In the genomic region with DNA sequence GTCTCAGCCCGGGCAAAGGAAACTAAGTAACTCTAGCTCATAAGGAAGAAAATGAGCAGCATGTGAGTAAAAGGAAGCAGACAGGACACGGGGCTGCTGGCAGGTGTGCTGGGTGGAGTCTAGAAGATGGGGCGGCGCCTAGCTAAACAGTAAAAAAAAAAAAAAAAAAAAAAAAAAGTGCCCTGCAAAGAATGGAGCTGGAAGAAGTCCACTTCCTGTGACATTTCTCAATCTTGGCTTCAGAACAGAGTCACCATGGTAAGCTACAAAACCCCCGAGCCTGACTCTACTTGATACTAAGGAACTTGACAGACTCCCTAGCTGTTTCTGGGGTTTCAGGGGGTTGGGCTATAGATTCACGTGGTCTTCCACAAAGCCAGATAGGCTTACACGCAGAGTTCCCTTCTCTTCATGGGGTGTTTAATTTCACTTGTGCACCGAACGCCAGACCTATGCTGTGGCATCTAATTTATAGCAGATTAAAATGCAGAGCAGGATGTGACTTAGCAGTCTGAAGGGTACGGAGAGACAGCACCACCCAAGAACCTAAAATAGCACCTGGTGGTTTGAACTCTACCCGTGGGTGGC, we compare ENCODE assay signal across 8 mouse cellular contexts.
DNase-seq lines count a peak whose midpoint lies in the region; ATAC-seq and TF ChIP-seq lines count a peak whose summit lies in the region.

No protein-coding gene starts in this region.

- TF ChIP-seq POLR2A in bone marrow, adult 2 months (IDR thresholded peaks at IDR 0.05; ENCODE audit: borderline replicate concordance, control insufficient read depth, low read depth, low read length), result no peak

- peak overlapping the region; percentile 41 for H3K4me2 ChIP-seq in liver, embryonic 12.5 days
- no peak overlapping the region for H3K4me2 ChIP-seq in forebrain, embryonic 12.5 days

- H3K36me3 ChIP-seq in liver, embryonic 12.5 days, result no peaks in the 10 kb centered on the region
- H3K36me3 ChIP-seq in forebrain, embryonic 12.5 days (replicated peaks), result no peaks in the 10 kb centered on the region

- H3K27ac ChIP-seq in bone marrow, adult 2 months (ENCODE audit: control insufficient read depth, insufficient read depth, low read depth, low read length, poor library complexity), result peak overlapping the region; percentile 64; the same call in 1 of the 2 replicates
- no peak overlapping the region for H3K27ac ChIP-seq in liver, embryonic 12.5 days
- no peak overlapping the region for H3K27ac ChIP-seq in forebrain, embryonic 12.5 days

- no peak overlapping the region for H3K9ac ChIP-seq in liver, embryonic 12.5 days
- no peak overlapping the region for H3K9ac ChIP-seq in forebrain, embryonic 12.5 days

- under 1% methylated on average over 11 of the region's 11 CpGs for WGBS in bone marrow, adult 2 months
- 14% methylated on average over 11 of the region's 11 CpGs for WGBS in liver, embryonic 12.5 days (ENCODE audit: insufficient replicate concordance)
- 49% methylated on average over 11 of the region's 11 CpGs for WGBS in forebrain, embryonic 12.5 days

- peak; percentile 51 to 55 for DNase-seq in heart, adult 18-20 months
- no peak for DNase-seq in heart, postnatal 4 days
- peak; percentile 53 to 59 for DNase-seq in spleen, postnatal 36 days (ENCODE audit: low spot score in 2 of 2)
- DNase-seq in gastrocnemius, postnatal 4 days (ENCODE audit: low spot score in 2 of 2), result no peak

- no peak for TF ChIP-seq CTCF in bone marrow, adult 2 months (IDR thresholded peaks at IDR 0.05; ENCODE audit: control insufficient read depth, insufficient read depth, low read length)

- H3K4me1 ChIP-seq in bone marrow, adult 2 months (ENCODE audit: control insufficient read depth, insufficient read depth, low read length), result peaks cover 9% of the 10 kb centered on the region; the same call in 1 of the 2 replicates
- H3K4me1 ChIP-seq in liver, embryonic 12.5 days, result peaks cover 37% of the 10 kb centered on the region
- H3K4me1 ChIP-seq in forebrain, embryonic 12.5 days, result 0 out of 2 replicates have a peak, but pooled peaks cover 4% of the 10 kb centered on the region

- no peak overlapping the region for H3K4me3 ChIP-seq in bone marrow, adult 2 months (replicated peaks; ENCODE audit: control insufficient read depth, low read depth, low read length)
- 0 out of 2 replicates have a peak overlapping the region, but pooled peaks have one; percentile 4 for H3K4me3 ChIP-seq in liver, embryonic 12.5 days
- H3K4me3 ChIP-seq in forebrain, embryonic 12.5 days (replicated peaks), result no peak overlapping the region

- 0 out of 2 replicates have a peak, but pooled peaks cover 3% of the 10 kb centered on the region for H3K9me3 ChIP-seq in liver, embryonic 12.5 days (replicated peaks)
- no peaks in the 10 kb centered on the region for H3K9me3 ChIP-seq in forebrain, embryonic 12.5 days

- peak; percentile 64 for ATAC-seq in hematopoietic stem cell, adult 5-6 weeks (replicated peaks in 1 of 2; ENCODE audit: insufficient read depth in 1 of 2, low FRiP score in 2 of 2, low TSS enrichment in 1 of 2, low read depth in 1 of 2, poor library complexity in 2 of 2, severe bottlenecking in 2 of 2)
- no peak; the same call in 1 of the 2 replicates for ATAC-seq in liver, embryonic 12.5 days
- no peak for ATAC-seq in forebrain, embryonic 12.5 days (ENCODE audit: low FRiP score)

- no peaks in the 10 kb centered on the region for H3K27me3 ChIP-seq in liver, embryonic 12.5 days (replicated peaks)
- H3K27me3 ChIP-seq in forebrain, embryonic 12.5 days, result no peaks in the 10 kb centered on the region

Comparison
In these comparisons a context has a peak if more than half of its experiments do, and no peak if none do; other contexts are left out.
1. DNase-seq: peak in heart, adult 18-20 months (2 of 2) and spleen, postnatal 36 days (2 of 2); none in heart, postnatal 4 days (single experiment) and gastrocnemius, postnatal 4 days (0 of 2).
2. ATAC-seq: peak in hematopoietic stem cell, adult 5-6 weeks (2 of 2); none in liver, embryonic 12.5 days (single experiment) and forebrain, embryonic 12.5 days (single experiment).